Mouse (Mus musculus) embryonic fibroblast, embryonic 13.5 days (primary cell): ENCODE results near the gene Igfbp2. TPM values are rescaled to one million over a fixed set of nuclear protein-coding genes. Genes with fewer than 3 reads are reported as not detected.

Source experiments
- H3K27ac ChIP-seq: 2 replicates; pipeline ENCODE4 v1.5.1; 2012; ENCODE audit warnings: low read length, control low read depth, inconsistent platforms; ENCODE audit not compliant: insufficient read depth
- H3K4me1 ChIP-seq: 2 replicates; pipeline ENCODE4 v1.6.1; 2011; ENCODE audit warnings: low read length; ENCODE audit not compliant: control insufficient read depth, insufficient read depth
- H3K4me3 ChIP-seq: 2 replicates; pipeline ENCODE4 v1.5.1; 2011; ENCODE audit warnings: mild to moderate bottlenecking, control low read depth, low read length; ENCODE audit not compliant: insufficient read depth
- CTCF ChIP-seq: IDR thresholded peaks from 2 replicates; pipeline ENCODE4 v1.5.1; 2011; ENCODE audit warnings: mild to moderate bottlenecking, control low read depth, low read length, moderate library complexity, borderline replicate concordance; ENCODE audit not compliant: insufficient read depth
- POLR2A ChIP-seq: IDR thresholded peaks from 2 replicates; pipeline ENCODE4 v1.6.1; 2011; ENCODE audit warnings: low read depth, mild to moderate bottlenecking, control low read depth, low read length, moderate library complexity
- polyA plus RNA-seq: library from polyadenylated mRNA; stranded (reverse); fragments of >200 nt; gene quantifications from 2 replicates; pipeline ENCODE4 v1.2.4, GENCODE M21; 2011; ENCODE audit warnings: low read depth; ENCODE audit not compliant: missing spikeins, insufficient read length

Gene Igfbp2
- polyA plus RNA-seq, 1 experiment = 641 TPM

DNA sequence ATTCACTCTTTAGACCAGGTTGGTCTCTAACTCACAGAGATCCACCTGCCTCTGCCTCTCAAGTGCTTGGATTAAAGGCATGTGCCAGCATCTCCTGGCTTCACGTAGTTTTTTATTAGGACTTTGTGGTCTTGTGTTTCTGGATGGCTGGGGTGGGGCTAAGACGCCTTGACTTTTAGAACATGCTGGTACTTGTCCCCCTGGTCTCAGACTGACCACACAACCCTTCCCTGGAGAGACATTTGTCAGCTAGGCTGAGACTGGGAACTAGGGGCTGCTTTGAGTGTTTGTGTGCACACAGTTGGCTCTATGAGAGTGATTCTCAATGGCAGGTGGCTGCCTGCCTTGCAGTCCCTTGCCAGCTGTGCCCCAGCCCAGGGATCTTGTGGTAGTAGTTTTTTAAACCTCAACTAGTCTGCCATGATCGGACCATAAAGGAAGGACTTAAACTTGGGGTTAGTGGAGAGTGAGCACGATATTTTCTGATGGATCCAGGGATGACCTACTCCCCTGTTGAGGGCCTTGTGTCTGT, 23.6 kb downstream of the Igfbp2 start:
- H3K4me1 ChIP-seq = no peaks in the 10 kb centered on the region
- H3K27ac ChIP-seq = no peak overlapping the region
- TF ChIP-seq POLR2A (no peak), CTCF (no peak)
- H3K4me3 ChIP-seq = no peak overlapping the region

- H3K4me1 ChIP-seq = no peaks in the 10 kb centered on the region
- TF ChIP-seq CTCF = no peak
- TF ChIP-seq POLR2A = no peak
- no peak overlapping the region for H3K4me3 ChIP-seq
- no peak overlapping the region for H3K27ac ChIP-seq
Measured at GRCm38 (mm10) chr1:72849037-72849436, 24.7 kb downstream of the Igfbp2 start.

DNA sequence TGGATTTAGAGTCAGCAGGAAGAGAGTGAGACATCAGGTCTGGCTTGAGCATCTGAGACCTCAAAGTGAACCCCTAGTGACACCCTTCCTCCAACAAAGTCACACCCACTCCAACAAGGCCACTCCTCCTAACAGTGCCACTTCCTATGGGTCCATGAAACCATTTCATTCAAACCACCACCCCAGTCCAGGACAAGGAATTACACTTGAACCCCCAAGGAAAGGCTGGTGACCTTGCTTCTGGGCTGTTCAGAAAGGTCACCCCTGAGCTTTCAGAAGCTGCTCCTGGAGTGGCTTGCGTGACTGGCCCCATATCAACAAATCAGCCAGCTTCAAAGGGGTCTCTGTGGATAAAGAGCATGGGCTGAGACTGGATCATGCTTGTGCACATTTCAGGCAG, 29.5 kb downstream of the Igfbp2 start:
- Histone ChIP-seq H3K27ac (no peak overlapping the region), H3K4me3 (no peak overlapping the region), H3K4me1 (no peaks in the 10 kb centered on the region)
- no peak for TF ChIP-seq POLR2A
- TF ChIP-seq CTCF = no peak

- TF ChIP-seq POLR2A = no peak
- peak; percentile 80; the same call in 1 of the 2 replicates for TF ChIP-seq CTCF
- Histone ChIP-seq H3K4me3 (no peak overlapping the region), H3K27ac (no peak overlapping the region), H3K4me1 (no peaks in the 10 kb centered on the region)
Measured at GRCm38 (mm10) chr1:72854337-72855237, 30.3 kb downstream of the Igfbp2 start.

DNA sequence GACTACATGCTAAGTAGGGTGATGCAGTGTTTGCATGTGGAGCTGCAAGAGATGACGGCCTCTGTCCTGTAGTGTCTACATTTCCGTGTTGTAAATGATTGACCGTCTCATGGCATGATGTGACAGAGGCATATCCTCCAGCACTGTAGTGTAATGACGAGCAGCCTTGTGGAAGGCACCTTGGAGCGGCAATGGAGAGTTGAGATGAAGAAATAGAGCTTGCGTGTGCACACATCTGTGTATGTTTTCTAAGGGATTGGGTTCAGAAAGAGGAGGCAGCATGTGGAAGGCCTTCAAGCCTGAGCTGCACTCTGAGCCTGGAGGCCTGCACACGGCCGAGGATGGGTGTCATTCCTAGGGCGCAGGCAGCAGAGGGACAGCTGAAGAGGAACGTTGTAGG, 31.4 kb downstream of the Igfbp2 start:
- no peaks in the 10 kb centered on the region for H3K4me1 ChIP-seq
- TF ChIP-seq CTCF (no peak), POLR2A (no peak)
- no peak overlapping the region for H3K27ac ChIP-seq
- H3K4me3 ChIP-seq = no peak overlapping the region

- Histone ChIP-seq H3K27ac (no peak overlapping the region), H3K4me1 (no peaks in the 10 kb centered on the region), H3K4me3 (no peak overlapping the region)
- no peak for TF ChIP-seq CTCF
- TF ChIP-seq POLR2A = no peak
Measured at GRCm38 (mm10) chr1:72856209-72856909, 32.1 kb downstream of the Igfbp2 start.

DNA sequence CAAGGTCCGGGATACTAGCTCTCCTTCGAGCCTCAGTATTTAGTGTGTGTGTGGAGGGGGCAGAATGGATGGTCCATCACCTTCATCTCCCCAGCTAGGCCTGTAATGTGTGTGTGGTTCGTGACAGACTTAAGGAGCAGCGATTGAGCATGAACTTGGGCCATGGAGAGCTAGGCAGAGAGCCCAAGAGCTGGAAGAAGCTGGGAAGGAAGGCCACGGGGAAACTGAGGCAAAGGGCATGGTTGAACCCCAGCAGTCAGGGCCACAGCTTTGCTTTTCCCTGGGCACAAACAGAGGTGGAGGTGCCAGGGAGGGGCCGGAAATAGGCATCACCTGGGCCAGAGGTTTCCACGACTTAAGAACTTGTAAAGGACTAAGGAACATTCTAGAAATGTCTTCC, 32.8 kb downstream of the Igfbp2 start:
- Histone ChIP-seq H3K4me3 (no peak overlapping the region), H3K27ac (no peak overlapping the region), H3K4me1 (no peaks in the 10 kb centered on the region)
- TF ChIP-seq POLR2A (peak; percentile 16; the same call in 1 of the 2 replicates), CTCF (no peak)

DNA sequence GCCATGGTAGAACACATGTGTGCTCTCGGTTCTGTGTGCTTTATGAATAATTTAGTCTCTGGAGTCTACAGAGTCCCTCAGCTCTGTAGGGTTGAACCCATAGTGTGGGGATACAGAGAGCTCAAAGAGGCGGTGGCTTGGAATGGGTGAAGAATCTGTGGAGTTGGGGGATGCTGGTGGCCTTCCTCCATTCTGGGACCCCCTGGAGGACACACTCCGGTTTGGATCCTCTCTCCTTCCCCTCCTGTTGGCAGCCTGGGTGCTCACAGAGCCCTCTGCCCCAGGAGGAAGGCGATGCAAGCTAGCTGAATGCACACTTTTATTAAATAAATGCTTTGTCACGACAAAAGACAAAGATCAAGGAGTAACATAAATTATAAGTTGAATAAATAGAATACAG, 33.3 kb downstream of the Igfbp2 start:
- TF ChIP-seq POLR2A = no peak
- H3K4me1 ChIP-seq = no peaks in the 10 kb centered on the region

GRCm38 (mm10) chr1:72858286-72858685, 34.0 kb downstream of the Igfbp2 start:
- TF ChIP-seq POLR2A (no peak), CTCF (no peak)
- Histone ChIP-seq H3K27ac (no peak overlapping the region), H3K4me1 (no peaks in the 10 kb centered on the region), H3K4me3 (no peak overlapping the region)

More for the DNA sequence above, 33.3 kb downstream of the Igfbp2 start:
- Histone ChIP-seq H3K4me3 (no peak overlapping the region), H3K27ac (no peak overlapping the region)

GRCm38 (mm10) chr1:72858874-72859273, 34.6 kb downstream of the Igfbp2 start:
- TF ChIP-seq POLR2A (no peak), CTCF (no peak)
- H3K27ac ChIP-seq = no peak overlapping the region
- H3K4me1 ChIP-seq = no peaks in the 10 kb centered on the region
- H3K4me3 ChIP-seq = no peak overlapping the region
